Mouse (Mus musculus): ENCODE results near the gene Snx18.

Snx18 gene

GRCm38 (mm10) chr13:113615971-113616671 lies 2.2 kb downstream of the Snx18 start:
- DNase-seq (ENCODE audit: low read depth) = no peak

- no peak for DNase-seq (ENCODE audit: low read depth)
Observed at GRCm38 (mm10) chr13:113615546-113615941, 2.8 kb downstream of the Snx18 start.

GRCm38 (mm10) chr13:113614635-113615545 lies 3.5 kb downstream of the Snx18 start:
- DNase-seq (ENCODE audit: low read depth) = peak; percentile 78

- no peak for DNase-seq (ENCODE audit: low read depth)
Observed at GRCm38 (mm10) chr13:113613882-113614281, 4.5 kb downstream of the Snx18 start.

- DNase-seq (ENCODE audit: low read depth) = no peak
Observed at GRCm38 (mm10) chr13:113613341-113613740, 5.0 kb downstream of the Snx18 start.

GRCm38 (mm10) chr13:113612141-113612950 lies 6.0 kb downstream of the Snx18 start:
- no peak for DNase-seq (ENCODE audit: low read depth)

- DNase-seq (ENCODE audit: low read depth) = no peak
Observed at GRCm38 (mm10) chr13:113610732-113611500, 7.4 kb downstream of the Snx18 start.

- DNase-seq (ENCODE audit: low read depth) = no peak
Observed at GRCm38 (mm10) chr13:113609429-113609828, 8.9 kb downstream of the Snx18 start.

- DNase-seq (ENCODE audit: low read depth) = no peak
Observed at GRCm38 (mm10) chr13:113607821-113608220, 10.5 kb downstream of the Snx18 start.

GRCm38 (mm10) chr13:113607371-113607770 lies 11.0 kb downstream of the Snx18 start:
- no peak for DNase-seq (ENCODE audit: low read depth)

- DNase-seq (ENCODE audit: low read depth) = no peak
Observed at GRCm38 (mm10) chr13:113606741-113607358, 11.5 kb downstream of the Snx18 start.

- DNase-seq (ENCODE audit: low read depth) = no peak
Observed at GRCm38 (mm10) chr13:113606131-113606530, 12.2 kb downstream of the Snx18 start.

- no peak for DNase-seq (ENCODE audit: low read depth)
Observed at GRCm38 (mm10) chr13:113605693-113606092, 12.7 kb downstream of the Snx18 start.

GRCm38 (mm10) chr13:113604321-113604720 lies 14.0 kb downstream of the Snx18 start:
- no peak for DNase-seq (ENCODE audit: low read depth)

GRCm38 (mm10) chr13:113602882-113603342 lies 15.5 kb downstream of the Snx18 start:
- no peak for DNase-seq (ENCODE audit: low read depth)

- DNase-seq (ENCODE audit: low read depth) = no peak
Observed at GRCm38 (mm10) chr13:113601831-113602604, 16.3 kb downstream of the Snx18 start.

GRCm38 (mm10) chr13:113600531-113601463 lies 17.6 kb downstream of the Snx18 start:
- no peak for DNase-seq (ENCODE audit: low read depth)

- DNase-seq (ENCODE audit: low read depth) = no peak
Observed at GRCm38 (mm10) chr13:113599701-113600530, 18.4 kb downstream of the Snx18 start.

All from fibroblast of lung, adult 2 months (primary cell).